In the genomic region with DNA sequence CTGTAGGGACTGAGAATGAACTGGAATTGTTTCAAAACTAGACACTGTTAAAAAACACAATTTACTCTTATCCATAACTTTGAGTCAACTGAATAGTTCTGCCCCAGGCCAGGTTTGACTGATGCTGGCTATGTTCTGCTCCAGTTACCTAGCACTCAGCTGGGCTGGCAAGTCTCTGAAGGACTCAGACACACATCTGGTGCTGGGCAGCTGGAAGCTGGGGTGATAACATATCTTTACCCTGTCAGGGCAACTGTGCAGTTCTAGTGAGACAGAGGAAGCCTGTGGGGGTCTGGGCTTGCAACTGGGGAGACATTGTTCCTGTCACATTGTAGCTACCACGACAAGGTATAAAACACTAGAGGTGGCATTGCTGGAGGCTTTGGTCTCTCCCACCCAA, we compare ENCODE assay signal across 13 mouse cellular contexts.
"Had no signal": no experiment of that assay in that cellular context is flagged by ENCODE, and none has a peak within 500 bp of the region (broad histone marks: within the 10 kb centered on the region; RNA-seq: fewer than 3 reads in every experiment).

No protein-coding gene starts in this region.

- H3K27me3 ChIP-seq: limb, embryonic 15.5 days; midbrain, embryonic 13.5 days had no signal

- ATAC-seq: intestine, embryonic 16.5 days; midbrain, embryonic 13.5 days had no signal

- H3K4me1 ChIP-seq: kidney, embryonic 15.5 days; limb, embryonic 15.5 days; midbrain, embryonic 13.5 days had no signal

- DNase-seq: kidney, adult 2 months; kidney, postnatal 36 days; layer of hippocampus, adult 9-11 months; layer of hippocampus, postnatal 36 days; lung, embryonic 14.5 days; lung, postnatal 10 days; thymus, adult 18-20 months; thymus, postnatal 14 days had no signal

- H3K27ac ChIP-seq: kidney, embryonic 15.5 days; limb, embryonic 15.5 days; macrophage; midbrain, embryonic 13.5 days had no signal

- H3K36me3 ChIP-seq: kidney, embryonic 15.5 days; limb, embryonic 15.5 days; midbrain, embryonic 13.5 days had no signal

- H3K9ac ChIP-seq: kidney, embryonic 15.5 days; limb, embryonic 15.5 days; lung, embryonic 14.5 days; midbrain, embryonic 13.5 days had no signal

- H3K9me3 ChIP-seq: kidney, embryonic 15.5 days; midbrain, embryonic 13.5 days had no signal

- H3K4me3 ChIP-seq: kidney, embryonic 15.5 days; limb, embryonic 15.5 days; midbrain, embryonic 13.5 days had no signal

- H3K4me2 ChIP-seq: kidney, embryonic 15.5 days; limb, embryonic 15.5 days; lung, embryonic 14.5 days; midbrain, embryonic 13.5 days had no signal
